Mouse (Mus musculus) ES-Bruce4 (cell line): ENCODE measurements around the gene Gpat3. TPM values are rescaled to one million over a fixed set of nuclear protein-coding genes. Genes with fewer than 3 reads are reported as not detected.

Experiments
- H3K27ac ChIP-seq: 2 replicates; pipeline ENCODE4 v1.5.1; 2012; ENCODE audit warnings: low read length, inconsistent platforms; ENCODE audit not compliant: insufficient read depth
- H3K27me3 ChIP-seq: 2 replicates; pipeline ENCODE4 v1.6.1; 2012; ENCODE audit warnings: mild to moderate bottlenecking, low read length, inconsistent platforms; ENCODE audit not compliant: control insufficient read depth, poor library complexity, insufficient read depth, severe bottlenecking
- H3K36me3 ChIP-seq: 2 replicates; pipeline ENCODE4 v1.6.1; 2012; ENCODE audit warnings: inconsistent platforms, mild to moderate bottlenecking, low read length, moderate library complexity; ENCODE audit not compliant: control insufficient read depth, poor library complexity, insufficient read depth, severe bottlenecking
- H3K4me1 ChIP-seq: one replicate; pipeline ENCODE4 v1.8.1; 2011; ENCODE audit warnings: low read length; ENCODE audit not compliant: control insufficient read depth, insufficient read depth
- H3K4me3 ChIP-seq: 2 replicates; pipeline ENCODE4 v1.5.1; 2011; ENCODE audit warnings: low read depth, mild to moderate bottlenecking, low read length
- H3K9ac ChIP-seq: 2 replicates; pipeline ENCODE4 v1.6.1; 2012; ENCODE audit warnings: low read depth, mild to moderate bottlenecking, inconsistent platforms; ENCODE audit not compliant: poor library complexity, severe bottlenecking
- H3K9me3 ChIP-seq: replicated peaks from 2 replicates; pipeline ENCODE4 v1.6.1; 2012; ENCODE audit warnings: mild to moderate bottlenecking, low read length, inconsistent platforms; ENCODE audit not compliant: control insufficient read depth, poor library complexity, insufficient read depth, severe bottlenecking
- CTCF ChIP-seq: IDR thresholded peaks from one replicate; pipeline ENCODE4 v1.8.1; 2011; ENCODE audit warnings: low read depth, low read length
- EP300 ChIP-seq: IDR thresholded peaks from 2 replicates; pipeline ENCODE4 v1.6.1; 2011; ENCODE audit warnings: low read depth, low read length; ENCODE audit not compliant: insufficient read depth
- POLR2A ChIP-seq: IDR thresholded peaks from one replicate; pipeline ENCODE4 v1.8.1; 2011; ENCODE audit warnings: low read length; ENCODE audit not compliant: insufficient read depth
- polyA plus RNA-seq: library from polyadenylated mRNA; stranded (reverse); fragments of >200 nt; gene quantifications from 2 replicates; pipeline ENCODE4 v1.2.4, GENCODE M21; 2011; ENCODE audit warnings: low read depth; ENCODE audit not compliant: missing spikeins, insufficient read depth, insufficient read length

Gpat3 gene
- polyA plus RNA-seq, 1 experiment, result 8.2 TPM

GRCm38 (mm10) chr5:100875180-100875579, 29.7 kb downstream of the Gpat3 start:
- no peaks in the 10 kb centered on the region for H3K36me3 ChIP-seq
- no peaks in the 10 kb centered on the region for H3K4me1 ChIP-seq
- H3K27ac ChIP-seq, result no peak overlapping the region
- no peak for TF ChIP-seq POLR2A
- TF ChIP-seq CTCF, result no peak
- TF ChIP-seq EP300, result no peak
- no peak overlapping the region for H3K4me3 ChIP-seq
- no peak overlapping the region for H3K9ac ChIP-seq
- no peaks in the 10 kb centered on the region for H3K27me3 ChIP-seq
- no peaks in the 10 kb centered on the region for H3K9me3 ChIP-seq

GRCm38 (mm10) chr5:100877021-100877420, 31.5 kb downstream of the Gpat3 start:
- no peaks in the 10 kb centered on the region for H3K9me3 ChIP-seq
- H3K4me1 ChIP-seq, result no peaks in the 10 kb centered on the region
- H3K27me3 ChIP-seq, result no peaks in the 10 kb centered on the region
- no peak overlapping the region for H3K27ac ChIP-seq
- no peaks in the 10 kb centered on the region for H3K36me3 ChIP-seq
- H3K4me3 ChIP-seq, result no peak overlapping the region
- H3K9ac ChIP-seq, result no peak overlapping the region
- TF ChIP-seq POLR2A (no peak), EP300 (no peak), CTCF (no peak)

GRCm38 (mm10) chr5:100885216-100885615, 39.7 kb downstream of the Gpat3 start:
- no peak overlapping the region for H3K9ac ChIP-seq
- no peak overlapping the region for H3K27ac ChIP-seq
- H3K36me3 ChIP-seq, result no peaks in the 10 kb centered on the region
- H3K4me3 ChIP-seq, result no peak overlapping the region
- TF ChIP-seq EP300 (no peak), POLR2A (no peak), CTCF (no peak)
- peaks cover 3% of the 10 kb centered on the region for H3K4me1 ChIP-seq
- H3K9me3 ChIP-seq, result no peaks in the 10 kb centered on the region
- H3K27me3 ChIP-seq, result no peaks in the 10 kb centered on the region

GRCm38 (mm10) chr5:100886331-100886988, 40.9 kb downstream of the Gpat3 start:
- TF ChIP-seq EP300, result no peak
- TF ChIP-seq CTCF, result no peak
- no peak for TF ChIP-seq POLR2A

GRCm38 (mm10) chr5:100896199-100896598, 50.7 kb downstream of the Gpat3 start:
- no peaks in the 10 kb centered on the region for H3K27me3 ChIP-seq
- H3K27ac ChIP-seq, result no peak overlapping the region
- H3K9ac ChIP-seq, result no peak overlapping the region
- H3K9me3 ChIP-seq, result no peaks in the 10 kb centered on the region
- no peak for TF ChIP-seq POLR2A
- no peak for TF ChIP-seq EP300
- no peak for TF ChIP-seq CTCF
- H3K4me1 ChIP-seq, result no peaks in the 10 kb centered on the region
- H3K36me3 ChIP-seq, result no peaks in the 10 kb centered on the region; the same call in 1 of the 2 replicates
- no peak overlapping the region for H3K4me3 ChIP-seq

More at GRCm38 (mm10) chr5:100886331-100886988, 40.9 kb downstream of the Gpat3 start:
- Histone ChIP-seq H3K9ac (no peak overlapping the region), H3K36me3 (no peaks in the 10 kb centered on the region), H3K4me3 (no peak overlapping the region), H3K27me3 (no peaks in the 10 kb centered on the region), H3K4me1 (peaks cover 3% of the 10 kb centered on the region), H3K9me3 (no peaks in the 10 kb centered on the region), H3K27ac (no peak overlapping the region)

GRCm38 (mm10) chr5:100899745-100900489, 54.4 kb downstream of the Gpat3 start:
- Histone ChIP-seq H3K9ac (no peak overlapping the region), H3K36me3 (no peaks in the 10 kb centered on the region; the same call in 1 of the 2 replicates), H3K4me3 (no peak overlapping the region), H3K27ac (no peak overlapping the region), H3K9me3 (0 out of 2 replicates have a peak, but pooled peaks cover 3% of the 10 kb centered on the region), H3K27me3 (no peaks in the 10 kb centered on the region), H3K4me1 (no peaks in the 10 kb centered on the region)
- TF ChIP-seq POLR2A (no peak), CTCF (no peak), EP300 (no peak)
